Mouse (Mus musculus): ENCODE results near the gene Cbln1. TPM values are rescaled to one million over a fixed set of nuclear protein-coding genes. Genes with fewer than 3 reads are reported as not detected.

Cbln1 gene
- not detected in 2 replicates for total RNA-seq (2017)

DNA sequence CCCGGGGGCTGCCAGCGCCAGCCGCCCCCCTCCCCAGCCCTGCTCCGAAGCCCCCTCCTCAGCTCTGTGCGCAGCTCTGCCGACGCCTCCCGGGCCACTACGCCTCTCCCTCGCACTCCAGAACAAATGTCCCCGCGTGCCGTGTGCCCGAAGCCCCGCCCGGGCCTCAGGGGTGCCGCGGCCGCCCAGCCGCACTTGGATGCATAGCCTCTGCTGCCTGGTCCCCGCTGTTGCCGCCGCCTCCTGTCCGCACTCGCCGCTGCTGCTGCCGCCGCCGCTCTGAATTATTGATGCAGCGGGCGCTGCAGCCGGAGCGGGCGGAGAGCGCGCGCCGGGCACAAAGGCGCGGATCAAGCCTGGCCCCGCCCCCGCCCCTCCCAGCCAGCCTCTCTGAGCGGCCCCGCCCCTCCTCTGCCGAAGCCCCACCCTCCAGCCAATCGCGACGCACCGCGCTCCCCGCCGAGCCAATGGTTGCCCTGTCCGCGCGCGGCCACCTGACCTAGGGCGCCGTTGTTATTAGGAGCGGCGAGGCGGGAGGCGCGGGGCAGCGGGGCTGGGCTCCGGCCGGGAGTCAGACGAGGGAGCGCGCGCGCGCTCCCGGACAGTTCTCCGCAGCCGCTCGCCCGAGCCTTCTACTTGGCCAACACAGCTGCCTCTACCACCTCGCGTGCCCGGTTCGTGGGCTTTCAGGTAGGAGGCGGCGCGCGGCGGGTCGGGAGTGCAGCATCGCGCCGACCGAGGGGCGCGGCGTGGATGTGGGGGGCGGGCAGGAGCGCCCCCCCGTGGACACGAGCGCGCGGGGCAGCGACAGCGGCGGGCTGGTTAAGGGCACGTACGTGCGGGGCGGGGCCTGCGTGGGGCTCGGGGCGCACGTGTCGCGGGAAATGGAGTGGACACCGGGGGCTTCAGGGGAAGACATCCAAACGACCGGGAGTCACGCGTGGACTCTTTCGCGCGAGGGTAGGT lies at the start of gene Cbln1:
Gene Cbln1, minus strand, starts transcription at position 339 of the 966 bp plus-strand sequence.
- peak; percentile 55 to 79 for ATAC-seq (replicated peaks in 1 of 2; ENCODE audit: insufficient read depth in 1 of 2, low FRiP score in 2 of 2, low TSS enrichment in 1 of 2, low read depth in 1 of 2, poor library complexity in 2 of 2, severe bottlenecking in 2 of 2)

DNA sequence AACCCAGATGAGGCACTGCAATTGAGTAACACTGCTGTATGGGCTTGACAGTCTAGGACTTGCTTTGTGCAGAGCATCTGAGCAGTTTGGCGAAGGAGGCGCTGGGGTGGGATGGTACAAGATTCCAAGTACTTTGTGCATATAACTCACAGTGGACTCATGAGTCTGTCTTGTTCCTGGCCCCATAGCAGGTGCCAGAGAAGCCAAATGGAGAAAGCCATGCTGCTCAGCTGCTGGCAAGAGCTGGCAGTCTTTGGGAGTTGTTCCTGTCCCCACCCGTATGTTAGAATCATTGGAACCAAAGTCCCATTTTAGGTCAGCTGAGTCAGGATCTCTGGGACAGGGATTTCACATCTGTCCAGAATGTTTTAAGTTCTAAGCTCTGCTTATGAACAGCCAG lies 44.7 kb upstream of the Cbln1 start:
- ATAC-seq (replicated peaks in 1 of 2; ENCODE audit: insufficient read depth in 1 of 2, low FRiP score in 2 of 2, low TSS enrichment in 1 of 2, low read depth in 1 of 2, poor library complexity in 2 of 2, severe bottlenecking in 2 of 2) = no peak

DNA sequence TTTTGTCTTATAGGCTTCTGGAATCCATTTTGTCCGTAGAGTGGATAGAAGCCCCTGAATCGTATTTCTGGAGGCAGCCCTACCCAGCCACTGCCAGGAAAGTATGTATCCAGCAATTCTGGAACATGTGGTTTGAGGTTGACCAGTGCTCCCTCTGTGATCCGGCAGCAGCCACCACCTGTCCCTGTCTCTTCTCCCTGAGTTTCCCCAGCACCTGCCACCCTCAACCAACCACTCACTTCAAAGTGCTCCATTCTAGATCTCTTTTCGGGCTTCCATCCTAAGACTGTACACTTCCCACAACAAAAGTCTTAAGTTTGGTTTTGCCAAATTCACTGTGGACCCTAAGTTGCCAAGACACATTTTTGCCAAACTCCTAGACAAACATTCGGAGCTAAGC lies 41.4 kb upstream of the Cbln1 start:
- ATAC-seq (replicated peaks in 1 of 2; ENCODE audit: insufficient read depth in 1 of 2, low FRiP score in 2 of 2, low TSS enrichment in 1 of 2, low read depth in 1 of 2, poor library complexity in 2 of 2, severe bottlenecking in 2 of 2) = no peak

DNA sequence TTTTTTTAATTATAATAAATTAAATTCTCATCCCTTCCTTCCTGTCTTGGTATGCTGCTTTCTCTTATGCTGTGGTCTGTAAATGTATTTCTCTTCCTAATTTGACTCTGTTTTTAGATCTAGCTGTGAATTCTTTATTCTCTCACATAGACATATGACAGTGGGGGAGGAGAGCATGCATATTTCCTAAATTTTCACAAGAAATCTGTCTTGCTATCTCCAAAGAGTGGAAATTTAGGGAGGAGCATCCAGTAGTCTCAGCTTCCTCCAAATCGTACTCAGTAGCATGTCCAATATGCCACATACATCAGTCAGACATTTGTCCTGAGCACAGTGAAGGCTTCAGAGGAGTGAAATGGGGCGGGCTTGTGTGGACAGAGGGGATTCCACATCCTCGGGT lies 40.9 kb upstream of the Cbln1 start:
- ATAC-seq (replicated peaks in 1 of 2; ENCODE audit: insufficient read depth in 1 of 2, low FRiP score in 2 of 2, low TSS enrichment in 1 of 2, low read depth in 1 of 2, poor library complexity in 2 of 2, severe bottlenecking in 2 of 2) = no peak

DNA sequence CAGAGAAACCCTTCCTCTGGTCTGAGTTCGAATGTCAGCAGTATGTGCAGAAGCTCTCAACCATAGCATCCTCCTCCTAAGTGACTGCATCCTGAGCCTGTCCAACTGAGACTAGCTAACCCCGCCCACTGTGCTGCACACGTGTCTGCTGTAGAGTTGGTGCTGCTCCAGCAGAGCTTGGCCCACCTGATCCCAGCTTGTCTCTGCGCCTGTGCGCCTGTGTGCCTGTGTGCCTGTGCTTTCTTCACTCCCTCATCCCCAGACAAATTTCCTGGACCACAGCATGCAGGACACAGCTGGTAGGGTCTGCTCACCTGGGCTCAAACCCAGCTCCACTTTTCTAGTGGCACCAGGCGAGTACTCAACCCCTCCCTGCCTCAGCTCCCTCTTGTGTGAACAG lies 40.2 kb upstream of the Cbln1 start:
- no peak for ATAC-seq (replicated peaks in 1 of 2; ENCODE audit: insufficient read depth in 1 of 2, low FRiP score in 2 of 2, low TSS enrichment in 1 of 2, low read depth in 1 of 2, poor library complexity in 2 of 2, severe bottlenecking in 2 of 2)

DNA sequence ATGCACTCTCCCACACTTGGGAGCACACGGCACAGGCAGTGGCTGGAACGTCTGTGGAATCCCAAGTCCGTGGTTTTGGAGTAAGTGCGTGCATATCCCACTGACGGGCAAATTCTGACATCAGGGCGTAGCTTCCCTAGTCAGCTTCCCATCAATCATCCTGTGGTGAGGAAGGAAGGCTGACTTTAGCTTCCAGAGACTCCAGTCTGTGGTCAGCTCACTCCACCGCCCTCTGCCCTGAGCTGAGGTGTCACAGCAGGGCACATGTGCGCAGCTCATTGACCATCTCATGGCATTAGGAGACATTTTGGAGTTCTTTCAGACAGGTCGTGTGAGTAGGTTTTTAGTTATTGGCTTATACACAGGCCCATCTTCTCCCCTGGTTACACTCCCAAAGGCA lies 34.6 kb upstream of the Cbln1 start:
- no peak for ATAC-seq (replicated peaks in 1 of 2; ENCODE audit: insufficient read depth in 1 of 2, low FRiP score in 2 of 2, low TSS enrichment in 1 of 2, low read depth in 1 of 2, poor library complexity in 2 of 2, severe bottlenecking in 2 of 2)

DNA sequence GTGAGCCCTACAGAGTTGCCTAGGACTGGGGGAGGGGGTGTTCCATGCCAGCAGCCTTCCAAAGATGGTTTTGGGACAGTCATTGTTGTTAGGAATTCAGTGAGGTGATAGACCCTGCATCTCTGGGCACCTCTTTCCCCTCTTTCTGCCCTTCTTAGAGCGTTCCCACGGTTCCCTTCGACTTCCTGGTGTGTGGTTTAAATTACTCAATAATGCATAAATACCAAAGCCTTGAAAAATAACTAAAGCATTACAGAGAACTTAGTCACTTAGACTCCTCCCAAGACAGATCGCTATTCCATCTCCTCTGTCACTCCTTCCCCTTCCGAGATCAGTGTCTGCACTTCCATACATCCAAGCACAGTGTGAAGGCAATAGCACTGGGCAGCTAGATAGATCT lies 32.0 kb upstream of the Cbln1 start:
- ATAC-seq (replicated peaks in 1 of 2; ENCODE audit: insufficient read depth in 1 of 2, low FRiP score in 2 of 2, low TSS enrichment in 1 of 2, low read depth in 1 of 2, poor library complexity in 2 of 2, severe bottlenecking in 2 of 2) = no peak

DNA sequence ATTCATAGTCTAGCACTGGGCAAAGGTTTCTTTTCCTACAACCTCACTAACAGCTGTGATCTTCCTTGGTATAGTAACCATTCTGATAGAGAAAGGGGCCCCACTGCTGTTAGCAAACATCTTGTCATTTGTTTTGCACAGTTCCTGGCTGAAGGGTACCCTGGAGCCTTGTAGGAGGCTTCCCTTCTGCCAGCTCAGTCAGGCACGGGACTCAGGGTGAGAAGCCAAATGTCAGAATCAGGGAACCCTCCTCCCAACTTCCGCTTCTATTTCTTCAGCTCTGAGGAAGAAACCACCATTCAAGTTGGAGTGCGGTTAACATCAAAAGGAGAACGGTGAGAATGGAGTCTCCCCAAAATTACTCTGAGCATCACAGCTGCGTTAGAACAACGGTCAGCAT lies 30.3 kb upstream of the Cbln1 start:
- no peak for ATAC-seq (replicated peaks in 1 of 2; ENCODE audit: insufficient read depth in 1 of 2, low FRiP score in 2 of 2, low TSS enrichment in 1 of 2, low read depth in 1 of 2, poor library complexity in 2 of 2, severe bottlenecking in 2 of 2)

DNA sequence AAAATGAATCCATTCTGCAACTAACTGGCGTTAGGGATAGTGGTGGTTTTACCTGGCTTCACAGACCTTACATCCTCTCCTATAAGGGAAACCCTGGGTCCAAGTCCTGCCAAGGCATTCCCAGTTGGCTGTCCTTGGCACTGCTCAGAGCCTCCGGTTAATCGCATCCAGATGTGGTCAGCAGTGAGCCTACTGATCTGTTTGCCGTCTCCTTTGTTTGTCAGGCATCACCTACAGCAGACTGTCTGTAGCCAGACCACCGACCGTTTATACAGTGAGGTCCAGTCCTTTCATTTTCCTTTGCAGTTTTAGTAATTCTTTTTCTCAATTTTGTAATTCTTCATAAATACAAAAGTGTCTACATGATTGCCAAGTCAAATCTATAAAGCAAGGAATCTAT lies 25.2 kb upstream of the Cbln1 start:
- ATAC-seq (replicated peaks in 1 of 2; ENCODE audit: insufficient read depth in 1 of 2, low FRiP score in 2 of 2, low TSS enrichment in 1 of 2, low read depth in 1 of 2, poor library complexity in 2 of 2, severe bottlenecking in 2 of 2) = no peak

DNA sequence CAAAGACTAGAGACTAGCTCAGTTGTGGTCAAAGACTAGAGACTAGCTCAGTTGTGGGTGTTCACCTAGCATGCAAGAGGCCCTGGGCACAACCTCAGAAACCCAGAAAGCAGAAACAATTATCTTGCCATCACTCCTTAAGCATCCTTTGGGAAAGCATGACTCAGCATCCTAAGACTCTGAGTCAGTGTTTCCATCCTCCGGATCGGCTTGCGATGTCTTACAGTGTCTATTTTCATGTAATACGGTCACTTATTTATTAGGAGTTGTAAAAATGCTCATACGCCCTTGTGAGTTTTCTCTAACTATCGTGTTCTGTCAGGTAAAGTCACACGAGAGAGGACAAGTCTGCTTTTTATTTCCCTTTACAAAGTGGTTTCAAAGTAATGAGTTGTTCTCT lies 24.1 kb upstream of the Cbln1 start:
- no peak for ATAC-seq (replicated peaks in 1 of 2; ENCODE audit: insufficient read depth in 1 of 2, low FRiP score in 2 of 2, low TSS enrichment in 1 of 2, low read depth in 1 of 2, poor library complexity in 2 of 2, severe bottlenecking in 2 of 2)

DNA sequence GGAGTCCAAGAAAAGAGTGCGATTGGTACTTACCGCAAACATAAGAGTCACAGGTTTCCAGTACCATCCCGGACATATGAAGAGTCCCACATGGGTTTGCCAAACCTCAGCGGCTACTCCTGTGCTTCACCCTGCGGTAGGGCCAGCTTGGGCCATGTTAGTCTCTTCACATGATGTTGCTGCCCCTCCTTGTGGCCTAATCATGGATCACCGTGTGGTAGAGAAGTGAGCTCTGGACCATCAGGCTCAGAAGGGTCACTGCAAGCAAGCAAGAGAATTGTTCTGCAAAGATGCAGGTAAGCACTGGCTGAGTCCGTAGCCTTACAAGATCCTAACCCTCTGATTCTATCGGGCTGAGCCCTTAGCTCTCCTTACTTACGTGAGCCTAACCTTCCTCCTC lies 22.5 kb upstream of the Cbln1 start:
- no peak for ATAC-seq (replicated peaks in 1 of 2; ENCODE audit: insufficient read depth in 1 of 2, low FRiP score in 2 of 2, low TSS enrichment in 1 of 2, low read depth in 1 of 2, poor library complexity in 2 of 2, severe bottlenecking in 2 of 2)

DNA sequence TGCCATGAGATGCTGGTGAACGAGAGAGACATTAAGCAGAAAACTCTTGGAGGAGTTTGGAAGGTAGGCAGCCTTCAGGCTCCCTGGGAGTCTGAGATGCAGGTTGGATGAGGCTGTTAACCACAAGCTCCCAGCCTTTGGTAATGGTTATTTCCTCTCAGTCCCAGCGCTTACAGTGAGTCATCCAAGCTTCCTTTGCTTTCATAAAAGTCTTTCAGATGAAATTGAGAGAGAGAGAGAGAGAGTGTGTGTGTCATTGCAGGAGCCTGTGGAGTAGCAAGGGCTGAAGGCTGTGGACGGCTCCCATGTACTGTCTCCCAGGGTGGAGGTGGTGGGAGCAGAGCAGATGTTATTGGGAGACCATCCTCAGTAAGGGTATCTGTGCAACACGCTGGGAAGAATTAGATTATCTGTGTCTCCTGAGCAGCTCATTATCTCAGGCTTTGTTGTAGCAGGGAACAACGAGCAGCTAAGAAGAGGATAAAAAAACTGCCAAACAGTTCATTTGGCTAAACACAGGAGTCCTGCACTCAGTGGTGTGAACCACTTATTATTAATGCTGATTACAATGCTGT lies 17.5 kb upstream of the Cbln1 start:
- no peak for ATAC-seq (replicated peaks in 1 of 2; ENCODE audit: insufficient read depth in 1 of 2, low FRiP score in 2 of 2, low TSS enrichment in 1 of 2, low read depth in 1 of 2, poor library complexity in 2 of 2, severe bottlenecking in 2 of 2)

DNA sequence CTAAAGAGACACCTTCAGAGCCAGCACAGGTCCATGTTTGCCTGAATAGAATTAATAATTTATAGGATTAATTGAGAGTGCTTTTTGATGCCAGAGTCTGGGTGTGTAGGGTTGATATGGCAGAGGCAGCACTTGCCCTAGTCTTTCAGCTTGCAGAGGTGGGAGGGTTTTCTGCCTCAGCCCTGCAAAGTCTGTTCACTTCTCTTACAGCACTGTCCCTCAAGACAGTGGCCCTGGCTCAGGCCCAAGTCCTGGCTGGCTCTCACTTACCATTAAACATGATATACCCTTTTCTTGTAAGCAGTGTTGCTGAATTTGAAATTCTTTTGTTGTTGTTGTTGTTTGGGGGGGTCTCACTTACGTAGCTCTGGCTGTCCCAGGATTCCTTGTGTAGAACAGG lies 9.0 kb upstream of the Cbln1 start:
- ATAC-seq (replicated peaks in 1 of 2; ENCODE audit: insufficient read depth in 1 of 2, low FRiP score in 2 of 2, low TSS enrichment in 1 of 2, low read depth in 1 of 2, poor library complexity in 2 of 2, severe bottlenecking in 2 of 2) = no peak

DNA sequence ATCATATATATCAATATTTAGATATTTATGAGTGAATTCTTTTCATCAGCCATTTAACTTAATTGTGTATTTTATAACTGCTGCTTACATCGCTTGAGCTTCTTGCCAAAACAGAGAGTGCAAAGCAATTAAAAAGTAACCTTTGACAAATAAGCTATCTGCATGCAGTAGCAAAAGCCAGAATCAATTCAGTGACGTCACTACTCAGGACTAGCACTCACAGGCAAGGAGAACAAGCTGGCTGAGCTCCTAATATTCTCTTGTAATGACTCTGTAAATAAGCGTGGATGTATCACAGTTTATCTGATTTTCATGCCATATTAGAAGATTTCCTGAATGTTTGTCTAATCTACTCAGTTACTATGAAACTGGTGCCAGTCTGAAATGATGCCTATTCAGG lies 5.8 kb upstream of the Cbln1 start:
- no peak for ATAC-seq (replicated peaks in 1 of 2; ENCODE audit: insufficient read depth in 1 of 2, low FRiP score in 2 of 2, low TSS enrichment in 1 of 2, low read depth in 1 of 2, poor library complexity in 2 of 2, severe bottlenecking in 2 of 2)

DNA sequence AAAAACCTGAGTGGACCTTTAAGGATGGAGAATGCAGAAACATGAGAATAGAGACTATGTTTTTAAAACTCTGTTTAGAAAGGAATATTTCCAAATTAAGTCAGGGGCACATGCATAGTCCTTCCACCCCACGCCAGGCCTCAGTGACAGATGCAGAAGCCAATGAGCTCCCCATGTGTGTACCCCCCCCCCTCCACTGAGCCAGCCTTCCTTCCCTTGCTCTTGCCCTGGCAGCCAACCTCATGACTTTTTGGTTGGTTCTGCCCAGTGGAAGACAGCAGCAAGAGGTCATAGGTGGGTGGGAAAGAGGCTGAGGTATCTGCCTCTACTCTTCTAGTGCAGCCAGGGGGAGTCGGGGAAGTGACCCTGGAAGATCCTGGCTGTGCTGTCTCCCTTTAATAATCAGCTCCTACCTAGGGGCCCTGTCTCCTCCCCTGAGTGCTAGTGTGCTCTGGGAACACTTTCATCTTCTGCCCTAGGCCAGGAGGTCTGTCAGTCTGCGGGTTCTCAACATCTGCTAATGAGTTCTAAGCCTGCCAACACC lies 4.8 kb upstream of the Cbln1 start:
- ATAC-seq (replicated peaks in 1 of 2; ENCODE audit: insufficient read depth in 1 of 2, low FRiP score in 2 of 2, low TSS enrichment in 1 of 2, low read depth in 1 of 2, poor library complexity in 2 of 2, severe bottlenecking in 2 of 2) = no peak

DNA sequence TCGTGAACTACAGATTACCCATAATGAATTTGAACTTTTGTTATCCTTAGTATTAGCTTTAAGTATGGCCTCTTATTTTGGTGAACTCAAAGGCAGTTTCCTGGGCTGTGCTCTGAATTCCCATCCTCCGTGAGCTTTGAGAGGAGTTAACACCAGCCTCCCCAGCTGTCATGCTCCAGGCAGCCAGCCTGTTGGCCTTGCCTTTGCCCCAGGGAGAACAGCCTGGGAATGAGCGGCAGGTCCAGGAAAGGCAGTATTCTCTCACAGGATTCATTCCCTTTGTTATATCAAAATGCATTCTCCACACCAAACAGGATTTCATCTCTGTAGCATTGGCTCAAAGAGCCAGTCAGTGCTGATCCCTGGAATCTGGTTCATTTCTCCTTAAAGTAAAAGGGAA lies 3.1 kb upstream of the Cbln1 start:
- ATAC-seq (replicated peaks in 1 of 2; ENCODE audit: insufficient read depth in 1 of 2, low FRiP score in 2 of 2, low TSS enrichment in 1 of 2, low read depth in 1 of 2, poor library complexity in 2 of 2, severe bottlenecking in 2 of 2) = no peak

DNA sequence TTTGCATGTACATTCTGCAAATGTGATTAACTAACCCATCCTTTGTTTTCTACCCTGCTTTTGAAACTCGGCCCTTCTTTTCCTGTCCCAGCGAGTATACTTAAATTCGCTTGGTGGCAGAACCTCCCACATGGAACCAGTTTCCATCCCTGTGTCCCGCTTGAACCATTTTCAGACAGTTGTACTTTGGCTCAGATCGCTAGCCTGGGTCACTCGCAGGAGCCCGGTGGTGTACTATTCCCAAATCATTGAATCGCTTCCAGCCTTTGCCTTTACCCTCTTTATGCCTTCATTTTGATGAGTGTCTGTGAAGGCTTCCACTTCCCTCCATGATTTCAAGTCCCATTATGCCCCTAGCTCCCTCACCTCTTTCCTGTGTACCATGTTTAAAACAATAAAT lies 2.0 kb upstream of the Cbln1 start:
- no peak for ATAC-seq (replicated peaks in 1 of 2; ENCODE audit: insufficient read depth in 1 of 2, low FRiP score in 2 of 2, low TSS enrichment in 1 of 2, low read depth in 1 of 2, poor library complexity in 2 of 2, severe bottlenecking in 2 of 2)

DNA sequence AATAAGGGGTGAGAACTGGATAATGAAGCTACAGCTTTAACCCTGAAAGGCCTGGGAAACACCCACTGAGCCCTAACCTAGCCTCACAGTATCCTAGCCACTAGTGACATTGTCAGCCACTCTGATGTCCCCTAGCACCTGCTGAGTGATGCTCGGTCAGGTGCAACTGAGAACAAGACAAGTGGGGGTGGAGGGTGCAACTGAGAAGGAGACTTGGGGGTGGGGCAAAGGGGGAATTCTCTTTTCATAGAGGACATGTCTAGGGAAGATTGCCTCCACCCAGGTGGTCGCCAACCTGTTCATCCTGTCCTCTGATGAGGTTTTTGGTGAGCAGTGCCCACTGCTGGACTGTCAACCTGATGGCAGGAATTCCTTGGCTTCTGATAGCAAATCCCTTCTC lies 1.5 kb upstream of the Cbln1 start:
- ATAC-seq (replicated peaks in 1 of 2; ENCODE audit: insufficient read depth in 1 of 2, low FRiP score in 2 of 2, low TSS enrichment in 1 of 2, low read depth in 1 of 2, poor library complexity in 2 of 2, severe bottlenecking in 2 of 2) = no peak

DNA sequence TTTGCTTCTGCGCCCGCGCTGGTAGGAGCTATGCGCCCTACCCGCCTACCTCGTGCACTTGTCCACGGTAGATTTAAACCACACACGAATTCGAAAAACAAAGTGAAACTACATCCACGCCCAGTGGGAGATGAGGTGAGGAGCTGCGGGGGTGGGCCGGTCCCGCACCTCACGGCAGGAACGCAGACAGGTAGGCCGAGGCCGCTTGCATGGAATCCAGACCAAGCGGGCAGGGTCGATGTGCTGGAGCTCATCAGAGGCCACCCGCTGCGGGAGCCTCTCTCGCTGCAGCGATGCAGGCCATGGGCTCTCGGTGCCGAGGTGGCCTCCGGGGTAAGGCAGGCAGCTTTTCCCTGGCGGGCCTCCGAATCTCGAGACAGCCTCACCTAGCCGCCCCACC lies 905 bp upstream of the Cbln1 start:
- ATAC-seq (replicated peaks in 1 of 2; ENCODE audit: insufficient read depth in 1 of 2, low FRiP score in 2 of 2, low TSS enrichment in 1 of 2, low read depth in 1 of 2, poor library complexity in 2 of 2, severe bottlenecking in 2 of 2) = no peak

Measured in hematopoietic stem cell, adult 5-6 weeks (primary cell).